Mouse (Mus musculus) heart, embryonic 13.5 days (tissue): ENCODE results near the gene M1ap. TPM values are rescaled to one million over a fixed set of nuclear protein-coding genes. Genes with fewer than 3 reads are reported as not detected.

Experiments
- ATAC-seq: fragments of 200-750 bp; cut with Nextera tagmentation; 2 replicates; pipeline ENCODE4 v1.8.0; 2017; ENCODE audit warnings: moderate TSS enrichment; ENCODE audit not compliant: insufficient number of reproducible peaks, low FRiP score, low TSS enrichment; ENCODE audit errors: extremely low read depth
- H3K27ac ChIP-seq: fragments of 300-500 bp; sonication (generic); replicated peaks from 2 replicates; pipeline ENCODE4 v1.5.1; 2015; ENCODE audit warnings: moderate library complexity, mild to moderate bottlenecking, inconsistent platforms
- H3K27me3 ChIP-seq: fragments of 300-500 bp; sonication (generic); replicated peaks from 2 replicates; pipeline ENCODE4 v1.6.1; 2015; ENCODE audit warnings: mild to moderate bottlenecking, inconsistent platforms
- H3K36me3 ChIP-seq: fragments of 300-500 bp; sonication (generic); 2 replicates; pipeline ENCODE4 v1.6.1; 2015; ENCODE audit warnings: mild to moderate bottlenecking, inconsistent platforms
- H3K4me1 ChIP-seq: fragments of 300-500 bp; sonication (generic); 2 replicates; pipeline ENCODE4 v1.6.1; 2015; ENCODE audit warnings: inconsistent platforms
- H3K4me2 ChIP-seq: fragments of 300-500 bp; sonication (generic); 2 replicates; pipeline ENCODE4 v1.6.1; 2015; ENCODE audit warnings: inconsistent platforms, mild to moderate bottlenecking, moderate library complexity
- H3K4me3 ChIP-seq: fragments of 300-500 bp; sonication (generic); 2 replicates; pipeline ENCODE4 v1.5.1; 2015; ENCODE audit warnings: moderate library complexity, mild to moderate bottlenecking, inconsistent platforms
- H3K9ac ChIP-seq: fragments of 300-500 bp; sonication (generic); 2 replicates; pipeline ENCODE4 v1.6.1; 2015; ENCODE audit warnings: inconsistent platforms, mild to moderate bottlenecking, moderate library complexity
- H3K9me3 ChIP-seq: fragments of 300-500 bp; sonication (generic); 2 replicates; pipeline ENCODE4 v1.6.1; 2016; ENCODE audit warnings: inconsistent platforms
- WGBS: fragments of 180-500 bp; shearing (Covaris S2); methylation state at CpG from one replicate; pipeline ENCODE4 v1.1.7; 2015; ENCODE audit warnings: mixed read lengths; 5-methylcytosine and 5-hydroxymethylcytosine counted together
- microRNA-seq: library from miRNA; unstranded; fragments of <30 nt; microRNA quantifications from one replicate; pipeline ENCODE4, GENCODE M21; 2016
- polyA plus RNA-seq: library from polyadenylated mRNA; unstranded; fragments of >200 nt; fragmentation: Nextera tagmentation; extraction: Ambion mirVana; gene quantifications from 2 replicates; pipeline ENCODE4 v1.2.1, GENCODE M21; 2015

M1ap gene
- polyA plus RNA-seq, 1 experiment from 2014 or later = 1.5 TPM

GRCm38 (mm10) chr6:83077630-83078323 is 131.1 kb downstream of the M1ap start, which contains the start of gene Pcgf1:
TSS of gene Pcgf1 (plus strand) at chr6:83077869.
- under 1% methylated on average over 54 of the region's 54 CpGs for WGBS

GRCm38 (mm10) chr6:83078324-83078858 is 131.7 kb downstream of the M1ap start:
- H3K9me3 ChIP-seq = no peaks in the 10 kb centered on the region
- H3K4me1 ChIP-seq = peaks cover 14% of the 10 kb centered on the region
- H3K4me3 ChIP-seq = peak overlapping the region; percentile 80
- peak overlapping the region; percentile 72 for H3K27ac ChIP-seq
- peak overlapping the region; percentile 100 for H3K4me2 ChIP-seq
- peak; percentile 84 for ATAC-seq
- 0% methylated on average over 46 of the region's 46 CpGs for WGBS
- peaks cover 61% of the 10 kb centered on the region for H3K27me3 ChIP-seq
- peak overlapping the region; percentile 92 for H3K9ac ChIP-seq
- H3K36me3 ChIP-seq = peaks cover 29% of the 10 kb centered on the region

More at GRCm38 (mm10) chr6:83077630-83078323, 131.1 kb downstream of the M1ap start, which contains the start of gene Pcgf1:
- Histone ChIP-seq H3K4me3 (peak within 1 kb of the TSS; percentile 80), H3K36me3 (peaks cover 29% of the 10 kb centered on the region), H3K9ac (peak within 1 kb of the TSS; percentile 92), H3K27me3 (peaks cover 61% of the 10 kb centered on the region), H3K4me1 (peaks cover 14% of the 10 kb centered on the region), H3K27ac (peak within 1 kb of the TSS; percentile 72), H3K9me3 (no peaks in the 10 kb centered on the region), H3K4me2 (peak within 1 kb of the TSS; percentile 100)
- peak; percentile 84 for ATAC-seq

Small RNA genes within 50 kb of the gene (microRNA-seq; reads per million reads assigned to microRNA genes)
- not detected for gene Mir7040

Other genes with a start within 250 kb of the M1ap start
- 82.5 and 97.5 TPM in 2 replicates for gene Pole4, start 241.5 kb upstream of the M1ap start, polyA plus RNA-seq
- gene Hk2, start 172.4 kb upstream of the M1ap start, polyA plus RNA-seq = 28.9 and 36.2 TPM in 2 replicates
- 0.52 and 0.78 TPM in 2 replicates for gene Sema4f, start 7.1 kb upstream of the M1ap start, polyA plus RNA-seq
- 7.6 and 9.3 TPM in 2 replicates for gene Dok1, start 86.6 kb downstream of the M1ap start, polyA plus RNA-seq
- gene Loxl3, start 87.3 kb downstream of the M1ap start, polyA plus RNA-seq = 6.9 and 7.1 TPM in 2 replicates
- 120 and 123 TPM in 2 replicates for gene Aup1, start 107.6 kb downstream of the M1ap start, polyA plus RNA-seq
- gene Htra2, start 108.4 kb downstream of the M1ap start, polyA plus RNA-seq = 80.2 and 94.2 TPM in 2 replicates
- gene Dqx1, start 110.9 kb downstream of the M1ap start, polyA plus RNA-seq = 0.41 and 0.62 TPM in 2 replicates
- 0.23 and 1.0 TPM in 2 replicates for gene Tlx2, start 123.4 kb downstream of the M1ap start, polyA plus RNA-seq
- 14.8 and 19.5 TPM in 2 replicates for gene Pcgf1, start 131.0 kb downstream of the M1ap start, polyA plus RNA-seq
- 0.20 TPM in 1 of 2 replicates, not detected in the other for gene Lbx2, start 139.5 kb downstream of the M1ap start, polyA plus RNA-seq
- gene Ccdc142, start 154.7 kb downstream of the M1ap start, polyA plus RNA-seq = 1.5 and 1.7 TPM in 2 replicates
- gene Gm42688, start 154.7 kb downstream of the M1ap start, polyA plus RNA-seq = 1.6 TPM in 2 replicates
- 134 and 176 TPM in 2 replicates for gene Mrpl53, start 162.1 kb downstream of the M1ap start, polyA plus RNA-seq
- 18.5 and 22.0 TPM in 2 replicates for gene Mogs, start 168.6 kb downstream of the M1ap start, polyA plus RNA-seq
- 88.8 and 99.2 TPM in 2 replicates for gene Wbp1, start 174.7 kb downstream of the M1ap start, polyA plus RNA-seq
- gene Ino80b, start 178.5 kb downstream of the M1ap start, polyA plus RNA-seq = 8.2 and 8.7 TPM in 2 replicates
- 19.5 and 21.6 TPM in 2 replicates for gene Rtkn, start 188.6 kb downstream of the M1ap start, polyA plus RNA-seq
- 7.0 and 7.5 TPM in 2 replicates for gene Wdr54, start 209.5 kb downstream of the M1ap start, polyA plus RNA-seq
- 0.55 and 0.64 TPM in 2 replicates for gene 1700003E16Rik, start 209.5 kb downstream of the M1ap start, polyA plus RNA-seq
- gene Dctn1, start 219.0 kb downstream of the M1ap start, polyA plus RNA-seq = 62.3 and 65.9 TPM in 2 replicates